Mouse (Mus musculus) kidney, adult 2 months (tissue): ENCODE results near the gene Creb5.

Source experiments
- CTCF ChIP-seq: fragments of 200-500 bp; conservative IDR thresholded peaks from 2 replicates; pipeline ENCODE4 v1.5.1; 2011; ENCODE audit warnings: low read depth, mild to moderate bottlenecking, control low read depth, low read length, moderate library complexity, mixed read lengths; ENCODE audit not compliant: insufficient read depth, insufficient read length
- POLR2A ChIP-seq: fragments of 200-500 bp; IDR thresholded peaks from one replicate; pipeline ENCODE4 v1.6.1; 2011; ENCODE audit warnings: low read depth, low read length, control low read depth

- no peak for TF ChIP-seq POLR2A
- no peak for TF ChIP-seq CTCF
These were observed 185.7 kb downstream of the Creb5 start for GRCm38 (mm10) chr6:53472751-53473150.
